Mouse (Mus musculus) retina, postnatal 1 day (tissue): ENCODE results near the gene Fam192a.

Experiments
- DNase-seq: peaks from one replicate; pipeline ENCODE4 v3.0.0-alpha.2; 2012

Fam192a gene

DNA sequence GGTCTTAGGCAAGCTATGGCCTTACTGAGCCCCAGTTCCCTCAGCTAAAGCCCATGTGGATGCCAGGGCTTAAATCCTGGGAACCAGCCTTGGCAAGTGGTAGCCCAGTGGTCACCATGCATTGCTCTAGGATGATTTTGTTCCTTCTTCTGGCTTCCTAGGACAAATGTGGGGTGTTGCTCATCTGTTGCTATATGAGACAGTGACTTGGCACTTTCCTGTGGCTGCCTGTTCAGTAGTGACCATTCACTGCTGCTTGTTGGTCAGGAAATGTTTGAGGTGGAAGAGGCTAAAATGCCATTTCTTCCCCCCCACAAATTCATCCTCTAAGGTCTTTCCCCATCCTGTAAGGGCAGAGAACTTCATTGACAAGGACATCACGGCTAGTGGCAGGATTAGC is 32.4 kb downstream of the Fam192a start:
- DNase-seq = no peak

DNA sequence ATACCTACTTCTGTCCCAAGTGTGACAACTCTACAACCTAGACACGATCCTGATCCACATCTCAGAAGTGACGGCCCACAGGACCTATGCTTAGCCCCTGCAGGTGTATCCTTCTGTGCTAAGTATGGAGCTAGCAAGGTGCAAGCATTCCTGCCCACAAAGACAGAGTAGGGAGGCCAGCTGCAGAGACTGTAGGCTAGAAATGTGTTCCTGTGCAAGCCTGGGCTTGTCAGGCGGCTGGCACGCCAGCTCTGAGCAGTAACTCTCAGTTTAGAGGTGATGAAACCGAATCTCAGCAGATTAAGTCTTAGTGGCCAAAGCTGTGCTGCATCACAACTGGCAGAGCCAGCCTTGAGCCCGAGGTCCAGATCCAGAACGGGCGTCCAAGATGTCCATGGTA is 33.7 kb downstream of the Fam192a start:
- DNase-seq = no peak

DNA sequence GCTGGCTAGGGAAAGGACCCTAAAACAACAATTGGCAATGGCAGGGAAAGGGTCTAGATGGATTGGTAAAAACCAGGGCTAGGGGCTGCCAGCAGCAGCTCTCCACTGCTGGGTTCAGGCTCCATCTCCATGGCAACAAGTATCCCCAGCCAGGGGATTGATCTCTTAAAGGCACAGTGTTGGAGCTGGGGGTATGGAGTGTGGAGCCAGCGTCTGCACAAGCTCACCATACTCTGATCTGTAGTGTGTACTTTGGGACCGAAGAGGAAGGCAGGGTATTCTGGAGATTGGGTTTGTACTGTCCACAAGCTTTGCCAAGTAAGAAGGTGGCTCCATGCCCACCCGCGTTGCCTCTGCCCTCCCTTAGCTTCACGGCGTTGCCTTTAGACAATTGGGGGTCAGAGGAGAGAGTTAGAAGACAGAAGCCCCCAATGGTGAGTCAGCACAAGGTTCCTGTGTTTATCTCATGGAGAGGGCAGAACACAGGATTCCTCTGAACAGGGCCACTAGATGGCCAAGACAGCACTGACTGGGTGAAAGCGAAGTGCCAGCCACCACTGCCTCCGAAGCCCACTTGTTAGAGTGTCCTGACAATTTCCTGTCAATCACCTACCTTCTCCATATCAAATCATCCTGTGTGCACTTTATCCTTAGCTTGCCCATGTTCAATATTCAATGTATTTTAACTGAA is 34.5 kb downstream of the Fam192a start:
- DNase-seq = peak; percentile 65

DNA sequence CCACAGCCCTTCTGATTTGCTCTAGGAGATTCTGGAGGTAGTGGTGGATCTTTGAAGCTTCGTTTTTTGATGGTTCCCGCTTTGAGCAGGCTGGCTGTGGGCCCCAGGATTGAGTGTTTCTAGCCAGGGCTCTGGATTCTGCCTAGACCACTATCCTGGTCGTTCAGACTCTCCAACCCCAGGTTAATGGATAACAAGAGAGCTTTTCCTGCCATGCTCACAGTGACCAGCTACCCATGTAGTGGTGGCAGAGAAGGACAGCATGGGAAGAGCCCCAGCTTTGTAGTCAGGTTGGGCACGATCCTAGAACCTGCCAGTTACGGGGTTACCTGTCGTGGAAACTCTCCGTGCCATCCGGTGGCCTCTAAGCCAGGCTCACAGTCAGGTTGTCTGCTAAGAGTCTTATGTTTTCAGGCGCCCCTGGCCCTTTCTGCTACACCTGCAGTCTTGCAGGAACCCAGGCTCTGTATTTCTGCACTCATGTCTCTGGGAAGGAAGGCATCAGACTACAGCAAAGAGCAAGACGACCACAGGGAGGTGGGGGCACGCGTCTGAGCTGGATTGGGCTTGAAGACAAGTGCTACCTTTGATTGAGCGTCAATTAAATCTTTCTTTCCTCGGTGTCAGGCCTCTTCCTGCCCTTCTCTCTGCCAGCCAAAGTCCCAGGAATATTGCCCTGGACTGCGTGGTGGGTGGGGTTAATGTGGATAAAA is 35.2 kb downstream of the Fam192a start:
- DNase-seq = no peak

DNA sequence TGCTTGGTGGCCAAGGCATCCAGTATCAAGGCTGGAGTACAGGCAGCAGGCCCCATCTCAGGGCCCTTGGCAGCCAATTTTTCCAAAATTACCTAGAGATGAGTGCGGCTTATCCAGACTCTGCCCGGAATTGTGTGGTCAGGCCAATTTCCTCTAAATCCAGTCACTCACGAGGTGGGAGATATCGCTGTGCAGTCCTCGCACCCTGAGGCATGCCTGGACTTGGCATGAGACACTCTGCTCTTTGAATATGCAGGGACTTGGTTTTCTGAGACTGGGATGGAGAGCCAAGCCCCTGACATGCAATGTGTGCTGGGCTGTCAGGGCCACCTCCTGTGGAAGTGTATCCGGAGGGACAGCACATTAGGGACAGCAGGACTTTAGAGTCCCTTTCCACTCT is 35.8 kb downstream of the Fam192a start:
- DNase-seq = no peak

DNA sequence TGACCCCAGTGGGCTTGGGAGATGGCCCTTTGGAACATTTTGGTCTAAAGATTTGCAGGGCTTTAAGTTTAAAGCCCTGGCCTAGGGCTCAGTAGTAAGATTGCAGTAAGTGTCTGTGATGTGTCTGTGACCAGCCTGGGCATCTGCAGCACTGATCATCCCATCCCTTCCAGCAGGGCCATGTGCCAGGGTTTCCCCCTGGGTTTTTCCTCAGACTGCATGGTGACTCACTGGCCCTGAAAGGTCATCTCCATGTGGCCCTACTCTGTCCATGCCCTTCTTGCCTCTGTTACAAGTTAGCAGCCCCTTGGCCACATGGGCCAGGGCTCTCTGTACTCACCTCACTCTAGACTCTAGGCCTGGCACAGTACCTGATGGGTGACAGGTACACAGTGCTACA is 37.4 kb downstream of the Fam192a start:
- DNase-seq = no peak

DNA sequence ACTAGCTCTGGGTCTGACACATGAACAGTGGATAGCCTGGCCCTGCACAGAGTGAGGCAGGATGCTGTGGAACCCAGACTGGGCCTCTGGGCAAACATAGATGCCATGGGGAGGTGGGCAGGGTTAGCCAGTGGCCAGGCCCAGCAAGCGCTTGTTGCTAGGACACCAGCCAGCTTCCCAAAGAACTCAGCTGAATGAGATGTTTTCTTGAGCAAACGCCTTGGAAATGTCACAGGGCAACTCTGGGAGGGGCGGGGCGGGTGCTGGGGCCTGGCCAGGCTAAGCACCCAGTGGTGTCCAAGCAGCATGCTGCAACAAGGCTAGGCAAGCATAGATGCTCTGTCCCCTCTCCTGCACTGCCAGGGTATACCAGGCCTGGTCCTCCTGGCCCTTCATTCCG is 40.5 kb downstream of the Fam192a start:
- DNase-seq = peak; percentile 18

DNA sequence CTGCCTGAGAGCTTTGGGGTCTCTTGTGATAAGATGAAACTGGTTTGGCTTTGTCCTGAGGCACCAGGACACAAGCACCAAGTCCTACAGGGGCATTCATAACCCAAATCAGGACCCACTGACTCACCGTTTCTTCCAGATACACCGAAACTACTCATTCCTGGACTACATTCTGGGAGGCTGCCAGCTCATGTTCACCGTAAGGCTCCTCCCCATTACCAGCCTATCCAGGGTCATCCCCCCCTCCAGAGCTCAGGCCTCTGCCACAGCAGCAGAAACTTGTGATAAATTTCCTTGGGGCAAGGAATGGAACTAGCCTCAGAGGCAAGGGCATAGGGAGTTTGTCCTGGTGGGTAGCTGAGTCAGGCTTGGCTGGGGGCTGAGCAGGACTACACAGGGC is 44.5 kb downstream of the Fam192a start:
- DNase-seq = no peak

DNA sequence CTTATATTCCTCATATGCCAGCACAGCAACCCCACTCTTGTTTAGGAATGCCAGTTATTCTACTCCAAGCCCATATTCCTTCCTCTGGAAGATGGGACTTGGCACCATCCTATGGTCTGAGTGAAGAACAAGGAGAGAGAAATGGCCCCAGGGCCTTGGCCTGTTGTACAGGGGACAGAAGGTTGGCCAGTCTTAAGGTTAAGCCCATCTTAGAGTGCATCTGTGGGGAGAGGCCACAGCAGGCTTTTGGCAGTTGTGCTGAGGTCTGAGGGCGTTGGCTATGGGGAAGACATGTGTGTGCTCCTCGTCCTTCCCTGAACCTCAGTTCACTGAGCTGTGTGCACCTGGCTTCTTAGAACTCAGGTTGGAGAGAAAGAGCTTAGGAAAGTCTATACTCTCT is 49.1 kb downstream of the Fam192a start:
- no peak for DNase-seq

DNA sequence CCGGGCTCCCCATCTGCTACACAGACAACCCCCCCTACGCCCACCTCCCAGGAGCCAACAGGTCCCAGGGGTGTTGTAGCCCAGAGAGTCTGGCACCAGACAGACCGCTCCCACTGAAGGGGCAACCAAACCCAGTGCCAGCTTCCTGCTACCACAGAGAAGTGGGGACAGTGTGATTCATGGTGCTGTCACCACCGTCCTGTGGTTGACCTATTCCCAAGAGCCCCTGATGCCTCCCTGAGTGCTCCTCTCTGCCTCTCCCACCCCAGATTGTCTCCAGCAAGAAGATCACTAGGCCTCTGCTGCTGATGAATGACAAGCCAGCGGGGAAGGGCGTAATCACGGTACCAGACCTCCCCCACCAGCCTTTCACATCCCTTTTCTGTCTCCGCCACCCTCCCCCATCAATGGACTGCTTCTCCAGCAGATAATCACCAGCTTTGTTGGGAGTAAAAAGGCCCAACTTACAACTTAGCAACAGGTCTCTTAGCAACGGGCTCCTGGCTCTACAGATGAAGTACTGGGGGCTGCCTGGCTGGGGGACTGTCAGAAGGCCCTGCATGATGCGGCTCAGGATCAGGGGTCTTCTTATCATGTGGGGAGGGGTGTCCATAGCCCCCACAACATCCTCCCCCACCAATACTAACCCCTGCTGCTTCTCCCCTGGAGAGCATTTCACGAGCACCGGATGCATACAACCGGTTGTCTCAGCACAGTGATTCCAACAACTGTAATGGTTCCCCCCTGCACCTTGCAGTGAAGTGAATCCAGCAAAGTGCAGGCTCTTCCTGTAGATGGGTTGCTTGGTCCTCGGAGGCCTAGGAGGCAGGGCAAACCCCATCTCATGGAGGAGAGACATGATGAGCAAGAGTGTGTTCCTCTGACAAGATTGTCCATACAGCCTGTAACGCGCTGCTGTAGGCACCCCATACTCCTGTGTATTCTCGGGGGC is 50.0 kb downstream of the Fam192a start:
- DNase-seq = peak; percentile 84

DNA sequence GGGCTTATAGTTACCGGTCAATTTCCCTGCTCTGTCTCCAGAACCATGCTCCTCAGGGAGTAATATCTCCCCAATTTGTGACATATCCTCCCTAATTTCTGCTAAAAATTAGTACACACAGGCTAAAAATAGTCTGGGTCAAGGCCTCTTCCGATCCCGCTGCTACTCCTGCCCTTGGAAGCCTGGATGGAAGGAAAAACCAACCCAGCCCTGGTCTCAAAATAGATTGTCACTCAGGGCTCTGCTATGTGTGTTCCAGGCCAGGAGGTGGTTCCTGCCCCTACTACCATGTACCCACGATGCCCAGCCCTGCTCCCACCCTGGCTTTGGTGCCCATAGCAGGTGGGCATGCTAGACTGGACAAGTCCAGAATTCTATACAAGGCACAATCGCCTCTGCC is 51.8 kb downstream of the Fam192a start:
- no peak for DNase-seq

DNA sequence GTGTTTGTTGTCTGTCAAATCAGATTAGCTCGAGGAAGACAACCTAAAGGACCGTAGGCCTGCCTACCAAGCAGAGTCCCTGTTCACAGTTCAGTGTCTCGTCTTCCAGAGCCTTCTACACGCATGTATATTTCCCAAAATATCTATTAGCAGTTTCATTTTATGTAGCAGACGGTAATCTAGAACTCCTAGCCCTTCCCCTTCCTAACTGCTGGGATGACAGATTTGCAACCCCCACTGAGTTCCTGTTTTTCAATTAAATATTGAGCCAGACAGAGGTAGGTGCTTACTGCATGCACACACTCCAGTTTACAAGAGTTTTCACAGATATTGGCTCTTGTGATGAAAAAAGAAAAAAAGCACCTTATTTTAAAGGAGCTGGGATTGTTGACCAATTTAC is 52.3 kb downstream of the Fam192a start:
- DNase-seq = no peak

DNA sequence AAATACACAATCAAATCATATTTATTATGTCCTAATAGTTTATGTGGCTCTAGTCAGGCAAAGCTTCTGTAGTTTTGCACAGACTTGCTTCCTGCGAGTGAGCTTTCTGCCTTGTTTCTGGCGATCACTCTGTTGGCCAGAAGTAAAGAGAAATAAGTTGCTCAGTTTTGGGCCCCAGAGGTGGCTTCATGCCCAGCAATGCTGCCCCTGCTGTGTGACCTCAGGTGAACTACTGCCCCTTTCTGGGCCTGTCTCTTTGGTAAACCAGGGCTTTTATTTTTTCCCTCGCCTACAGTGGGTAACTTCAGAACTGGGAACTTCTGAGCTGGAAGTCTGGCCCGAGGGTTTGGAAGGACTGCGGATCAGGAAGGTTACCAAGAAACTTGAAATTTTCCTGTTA is 52.8 kb downstream of the Fam192a start:
- no peak for DNase-seq

DNA sequence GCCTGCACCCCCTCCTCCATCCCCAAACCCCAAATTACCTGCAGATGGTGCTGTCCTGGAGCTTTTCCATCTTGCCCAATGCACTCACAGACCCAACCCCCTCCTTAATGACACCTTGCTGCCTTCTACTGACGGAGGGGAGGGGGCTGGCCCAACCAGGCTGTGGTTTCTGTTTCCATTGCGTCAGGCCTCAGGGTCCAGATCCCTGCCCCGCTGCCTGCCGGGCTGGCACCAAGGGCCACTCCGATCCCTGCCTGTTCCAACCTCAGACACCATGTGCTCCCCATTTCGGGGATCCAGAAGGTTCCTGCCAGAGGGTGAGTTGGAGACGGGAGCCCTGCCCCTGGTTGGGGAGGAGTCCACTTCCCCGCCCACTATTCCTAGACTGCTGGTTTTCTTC is 57.8 kb downstream of the Fam192a start:
- no peak for DNase-seq

DNA sequence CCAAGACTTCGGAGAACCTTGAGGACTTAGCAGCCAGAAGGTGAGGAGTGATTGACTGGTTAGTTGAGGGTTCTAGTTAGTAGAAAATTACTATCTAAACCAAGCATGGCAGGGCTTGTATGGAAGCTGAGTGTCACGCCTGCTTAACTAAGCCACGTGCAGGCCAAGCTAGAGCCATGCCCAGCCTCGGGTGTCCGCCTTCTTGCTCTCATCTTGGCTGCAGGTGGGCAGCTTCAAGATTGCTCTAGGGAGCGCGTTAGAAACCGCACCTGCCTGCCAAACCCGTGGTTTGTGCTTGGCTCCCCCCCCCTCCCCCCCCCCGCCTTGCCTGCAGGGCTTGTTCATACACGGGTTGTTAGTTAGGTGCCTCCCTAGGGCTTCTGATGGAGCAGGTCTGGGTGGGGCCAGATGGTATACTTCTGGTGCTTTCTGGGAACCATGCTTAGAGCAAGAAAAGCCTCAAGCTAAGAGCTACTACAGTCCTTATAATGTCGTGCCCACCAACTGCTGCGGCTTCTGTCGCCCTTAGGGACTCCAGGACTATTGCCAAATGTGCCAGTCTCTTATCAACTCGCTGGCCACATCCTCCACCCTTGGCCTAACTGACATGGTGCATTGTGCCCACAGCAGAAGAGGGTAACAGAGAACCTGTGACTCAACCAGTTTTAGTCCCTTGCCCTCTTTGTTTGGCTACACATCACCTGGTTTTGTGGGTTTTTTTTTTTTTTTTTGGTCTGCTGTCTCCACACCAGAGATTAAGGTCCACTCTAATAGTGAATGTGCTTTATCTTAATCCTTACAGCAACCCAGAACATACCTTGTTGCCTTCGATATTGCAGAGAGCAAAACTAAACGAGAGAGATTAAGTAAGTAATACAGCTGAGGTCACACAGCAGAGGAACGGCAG is 60.7 kb downstream of the Fam192a start:
- no peak for DNase-seq

DNA sequence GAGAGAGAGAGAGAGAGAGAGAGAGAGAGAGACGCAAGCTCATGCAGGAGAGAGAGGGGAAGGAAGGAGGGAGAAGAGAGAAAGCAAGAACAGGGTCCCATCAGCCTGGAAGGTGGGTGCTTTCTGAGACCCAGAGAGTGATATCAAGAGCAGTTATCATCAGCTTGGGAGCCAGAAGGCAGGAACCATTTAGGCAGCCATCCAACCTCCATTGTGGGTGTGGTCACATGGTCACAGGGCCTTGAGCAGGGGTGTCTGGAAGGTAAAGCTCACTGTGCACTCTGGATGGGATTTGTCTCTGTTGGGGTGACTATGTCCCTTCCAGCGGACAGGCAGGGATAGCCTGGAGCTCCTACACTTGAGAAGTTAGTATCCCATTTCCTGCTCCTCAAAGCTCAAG is 61.8 kb downstream of the Fam192a start:
- no peak for DNase-seq

DNA sequence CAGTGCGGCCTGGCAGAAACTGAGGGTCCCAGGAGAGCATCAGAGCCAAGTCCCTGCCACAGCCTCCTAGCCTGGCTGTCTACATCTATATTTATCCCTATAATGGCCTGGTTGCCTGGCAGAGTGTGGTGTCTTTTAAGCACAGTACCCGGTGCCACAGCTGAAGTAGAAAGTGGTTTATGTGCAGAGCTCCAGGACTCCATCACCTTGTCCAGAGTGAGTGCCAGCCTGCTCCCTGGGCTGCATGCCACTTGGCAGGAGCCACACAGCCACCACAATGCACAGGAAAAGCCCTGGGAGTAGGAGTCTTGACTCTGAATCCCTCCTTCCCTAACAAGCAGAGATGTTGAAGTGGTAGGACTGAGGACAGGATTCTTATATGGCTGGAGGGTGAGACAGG is 64.3 kb downstream of the Fam192a start:
- DNase-seq = no peak

DNA sequence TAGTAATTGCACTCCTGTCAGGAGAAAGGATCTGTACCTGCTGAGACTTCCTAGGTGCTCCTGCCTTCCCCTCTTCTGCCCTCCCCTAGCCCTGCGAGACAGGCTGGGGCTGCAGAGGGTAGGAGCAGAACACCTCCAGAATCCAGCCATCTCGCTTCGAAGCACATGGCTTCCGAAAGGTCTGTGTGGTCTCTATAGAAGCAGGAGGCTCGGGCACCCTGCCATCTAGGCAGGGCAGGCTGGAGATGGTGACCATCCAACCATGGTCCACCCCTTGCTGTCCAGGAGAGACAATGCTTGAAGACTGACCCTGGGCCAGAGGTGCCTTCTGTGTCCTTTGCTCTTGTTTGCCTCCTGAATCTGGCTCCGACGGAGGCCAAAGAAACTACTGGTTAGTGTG is 66.2 kb downstream of the Fam192a start:
- DNase-seq = no peak

DNA sequence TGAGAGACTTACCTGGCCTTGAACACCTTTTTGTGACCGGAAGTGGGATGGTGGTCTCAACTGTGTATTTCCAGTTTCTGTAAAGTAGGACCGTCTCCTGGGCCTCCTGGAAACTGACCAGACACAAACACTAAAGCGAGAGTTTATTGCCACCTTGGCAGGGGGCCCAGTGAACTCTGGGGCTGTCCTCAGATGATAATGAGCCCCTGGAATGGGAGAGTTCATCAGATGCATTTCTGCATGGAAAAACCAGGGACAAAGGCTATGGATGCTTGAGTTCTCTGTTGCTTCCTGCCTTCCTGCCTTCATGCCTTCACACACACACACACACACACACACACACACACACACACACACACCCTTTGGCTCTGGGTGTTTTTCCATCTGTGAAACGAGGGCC is 67.2 kb downstream of the Fam192a start:
- DNase-seq = peak; percentile 54

DNA sequence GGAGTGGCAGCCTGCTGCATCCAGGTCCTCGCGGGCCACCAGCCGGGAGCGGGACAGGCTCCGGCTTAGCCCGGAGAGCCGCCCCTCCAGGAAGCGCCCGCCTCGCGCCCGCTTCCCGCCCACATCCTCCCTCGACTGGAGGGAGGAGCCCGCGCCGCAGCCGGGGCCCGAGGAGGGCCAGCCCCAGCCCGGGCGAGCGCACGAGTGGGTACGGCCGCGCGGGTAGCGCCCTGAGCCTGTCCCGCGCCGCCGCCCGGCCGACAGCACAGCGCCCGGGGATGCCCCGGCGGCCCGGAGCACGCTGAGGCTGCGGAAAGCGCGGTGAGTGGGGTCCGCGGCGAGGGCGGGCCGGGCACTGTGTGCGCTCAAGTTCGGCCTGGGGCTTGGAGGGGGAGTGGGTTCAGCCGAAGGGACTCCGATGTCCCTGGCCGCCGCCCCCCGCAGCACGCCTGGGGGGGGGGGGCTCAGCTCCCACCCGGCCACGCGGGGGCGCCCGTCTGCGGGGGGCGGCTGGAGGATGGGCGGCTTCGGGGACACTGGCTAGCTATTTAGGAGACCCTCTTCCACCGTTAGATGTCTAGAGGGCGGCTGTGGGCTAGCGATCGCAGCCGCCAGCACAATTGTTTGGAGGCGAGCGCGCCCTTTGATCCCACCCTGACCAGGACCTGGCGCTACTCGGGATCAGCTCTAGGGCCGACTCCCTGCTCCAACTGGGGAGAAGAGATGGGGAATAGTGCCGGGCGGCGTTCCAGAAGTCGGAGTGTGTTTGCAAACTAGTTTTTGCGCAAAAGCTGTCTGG is 68.7 kb downstream of the Fam192a start, which contains the start of gene Cpne2:
Gene Cpne2 (plus strand): TSS at position 118 of the 799 bp plus-strand sequence.
- DNase-seq = peak; percentile 69

DNA sequence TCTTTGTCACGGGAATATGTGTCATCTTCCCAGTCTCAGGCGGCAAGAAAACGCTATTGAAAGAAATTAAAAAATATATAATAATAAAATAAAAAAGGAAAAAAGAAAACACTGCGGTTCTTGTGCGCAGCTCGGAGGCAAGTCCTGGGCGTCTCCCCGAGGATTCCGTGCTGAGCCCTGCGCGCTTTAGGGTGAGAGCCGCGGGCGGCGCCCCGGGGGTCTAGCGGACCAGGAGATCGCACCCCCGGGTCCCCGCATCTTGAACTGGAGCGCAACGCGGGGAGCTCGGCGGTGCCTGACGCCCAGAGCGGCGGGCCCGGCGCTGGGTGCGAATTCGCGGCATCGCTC is 69.3 kb downstream of the Fam192a start:
- DNase-seq = no peak

DNA sequence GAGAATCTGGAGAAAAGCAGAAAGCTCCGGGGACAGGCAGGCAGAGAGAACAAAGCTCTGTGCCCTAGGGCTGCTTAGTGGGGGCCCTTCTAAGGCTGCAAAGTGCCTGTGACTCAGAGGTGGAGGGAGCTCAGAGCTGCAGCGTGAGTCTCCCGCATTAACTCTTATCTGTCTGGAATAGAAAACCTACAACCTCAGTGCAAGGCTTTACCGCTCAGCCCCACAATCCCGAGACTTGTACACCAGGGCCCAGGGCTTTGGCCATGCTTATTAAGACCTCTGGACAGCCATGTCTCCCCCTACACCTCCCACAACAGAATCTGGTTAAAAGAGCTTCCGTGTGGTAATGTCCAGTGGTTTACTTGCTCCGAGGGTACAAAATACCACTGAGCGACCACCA is 69.8 kb downstream of the Fam192a start:
- DNase-seq = peak; percentile 27
